Mouse (Mus musculus) liver, embryonic 16.5 days (tissue): ENCODE measurements around the gene Eif3b. TPM values are rescaled to one million over a fixed set of nuclear protein-coding genes. Genes with fewer than 3 reads are reported as not detected.

Source experiments
- ATAC-seq: fragments of 200-750 bp; cut with Nextera tagmentation; 2 replicates; pipeline ENCODE4 v1.8.0; 2017; ENCODE audit warnings: low read depth, mild to moderate bottlenecking, moderate number of reproducible peaks, moderate library complexity
- H3K27ac ChIP-seq: fragments of 300-500 bp; sonication (generic); 2 replicates; pipeline ENCODE4 v1.5.1; 2014; ENCODE audit warnings: mild to moderate bottlenecking, low read length
- H3K27me3 ChIP-seq: fragments of 300-500 bp; sonication (generic); 2 replicates; pipeline ENCODE4 v1.6.1; 2014; ENCODE audit warnings: low read depth, low read length, mixed read lengths; ENCODE audit not compliant: control insufficient read depth, insufficient read depth
- H3K36me3 ChIP-seq: fragments of 300-500 bp; sonication (generic); 2 replicates; pipeline ENCODE4 v1.6.1; 2014; ENCODE audit warnings: mild to moderate bottlenecking; ENCODE audit not compliant: control insufficient read depth, insufficient read depth
- H3K4me1 ChIP-seq: fragments of 300-500 bp; sonication (generic); 2 replicates; pipeline ENCODE4 v1.6.1; 2014; ENCODE audit warnings: low read depth, low read length, mixed read lengths; ENCODE audit not compliant: control insufficient read depth
- H3K4me2 ChIP-seq: fragments of 300-500 bp; sonication (generic); 2 replicates; pipeline ENCODE4 v1.6.1; 2014; ENCODE audit warnings: low read depth, low read length, mixed read lengths
- H3K4me3 ChIP-seq: fragments of 300-500 bp; sonication (generic); 2 replicates; pipeline ENCODE4 v1.5.1; 2014; ENCODE audit warnings: low read depth, mild to moderate bottlenecking, low read length
- H3K9ac ChIP-seq: fragments of 300-500 bp; sonication (generic); 2 replicates; pipeline ENCODE4 v1.6.1; 2014; ENCODE audit warnings: low read depth, low read length
- H3K9me3 ChIP-seq: fragments of 300-500 bp; sonication (generic); replicated peaks from 2 replicates; pipeline ENCODE4 v1.6.1; 2016; ENCODE audit warnings: low read length; ENCODE audit not compliant: control insufficient read depth
- WGBS: fragments of 180-500 bp; shearing (Covaris S2); extraction: QIAGEN DNeasy Blood & Tissue Kit; methylation state at CpG from one replicate; pipeline ENCODE4 v1.1.7; 2014; ENCODE audit not compliant: insufficient replicate concordance; 5-methylcytosine and 5-hydroxymethylcytosine counted together
- microRNA-seq: library from miRNA; unstranded; fragments of <30 nt; microRNA quantifications from one replicate; pipeline ENCODE4, GENCODE M21; 2016
- polyA plus RNA-seq: library from polyadenylated mRNA; unstranded; fragments of >200 nt; fragmentation: Nextera tagmentation; extraction: Ambion mirVana; gene quantifications from 2 replicates; pipeline ENCODE4 v1.2.1, GENCODE M21; 2015

Gene Eif3b
- polyA plus RNA-seq, 1 experiment from 2014 or later, result 60.0 TPM

GRCm38 (mm10) chr5:140491142-140491541 is 72.0 kb downstream of the Eif3b start:
- Histone ChIP-seq H3K27me3 (no peaks in the 10 kb centered on the region), H3K36me3 (no peaks in the 10 kb centered on the region), H3K27ac (no peak overlapping the region), H3K9me3 (no peaks in the 10 kb centered on the region), H3K4me1 (no peaks in the 10 kb centered on the region), H3K9ac (no peak overlapping the region), H3K4me3 (no peak overlapping the region), H3K4me2 (no peak overlapping the region)
- WGBS, result 55% methylated on average over 6 of the region's 6 CpGs
- ATAC-seq, result no peak

- no peak overlapping the region for H3K27ac ChIP-seq
- H3K4me3 ChIP-seq, result no peak overlapping the region
- no peak for ATAC-seq
- WGBS, result 25% methylated on average over 11 of the region's 11 CpGs
- no peaks in the 10 kb centered on the region for H3K9me3 ChIP-seq
- no peaks in the 10 kb centered on the region for H3K4me1 ChIP-seq
- no peak overlapping the region for H3K9ac ChIP-seq
- no peaks in the 10 kb centered on the region for H3K36me3 ChIP-seq
- no peaks in the 10 kb centered on the region for H3K27me3 ChIP-seq
- no peak overlapping the region for H3K4me2 ChIP-seq
These were observed 73.6 kb downstream of the Eif3b start for GRCm38 (mm10) chr5:140492684-140493233.

Small RNA genes lying within 50 kb of the gene (microRNA-seq; reads per million reads assigned to microRNA genes)
- not detected for gene Mir7038

Other genes starting within 250 kb of the Eif3b start
- 18.5 and 19.3 TPM in 2 replicates for gene Mad1l1, start 97.8 kb upstream of the Eif3b start, polyA plus RNA-seq
- 19.0 and 20.7 TPM in 2 replicates for gene Nudt1, start 97.7 kb upstream of the Eif3b start, polyA plus RNA-seq
- gene Mrm2, start 87.4 kb upstream of the Eif3b start, polyA plus RNA-seq, result 7.5 and 7.7 TPM in 2 replicates
- gene Snx8, start 30.1 kb upstream of the Eif3b start, polyA plus RNA-seq, result 10.9 and 11.1 TPM in 2 replicates
- not detected in 2 replicates for gene Gm4869, start 26.3 kb downstream of the Eif3b start, polyA plus RNA-seq
- 8.6 and 8.7 TPM in 2 replicates for gene Chst12, start 86.2 kb downstream of the Eif3b start, polyA plus RNA-seq
- 0.59 and 1.2 TPM in 2 replicates for gene Grifin, start 145.7 kb downstream of the Eif3b start, polyA plus RNA-seq
- gene Lfng, start 188.0 kb downstream of the Eif3b start, polyA plus RNA-seq, result 8.3 and 9.7 TPM in 2 replicates
- gene Ttyh3, start 229.7 kb downstream of the Eif3b start, polyA plus RNA-seq, result 4.5 and 5.6 TPM in 2 replicates